Mouse (Mus musculus): ENCODE measurements at regions not wholly inside any gene's neighbourhood (a gene's known extent, or its start where the extent isn't known, plus 50 kb on each side); places are given as distances from the start of the nearest gene placed in this dataset.

GRCm38 (mm10) chr14:25083847-25084246, 375.1 kb upstream of the Zmiz1 start:
- H3K4me1 ChIP-seq (replicated peaks; ENCODE audit: control insufficient read depth, insufficient read depth, low read length) = 0 out of 2 replicates have a peak, but pooled peaks cover under 1% of the 10 kb centered on the region
- H3K36me3 ChIP-seq (ENCODE audit: control insufficient read depth, insufficient read depth, low read length) = no peaks in the 10 kb centered on the region
- no peak overlapping the region for H3K27ac ChIP-seq (ENCODE audit: low read length)
- H3K27me3 ChIP-seq (ENCODE audit: control insufficient read depth, insufficient read depth, low read depth, low read length) = no peaks in the 10 kb centered on the region; the same call in 1 of the 2 replicates
- no peaks in the 10 kb centered on the region for H3K9me3 ChIP-seq (ENCODE audit: control insufficient read depth, low read length)
- no peak overlapping the region for H3K9ac ChIP-seq (ENCODE audit: low read length)
- no peak overlapping the region for H3K4me3 ChIP-seq (ENCODE audit: low read length)
- H3K4me2 ChIP-seq (ENCODE audit: low read depth, low read length) = no peak overlapping the region
- ATAC-seq (ENCODE audit: low read depth) = no peak
- 71% methylated on average over 4 of the region's 4 CpGs for WGBS

- Histone ChIP-seq H3K4me2 (ENCODE audit: low read depth, low read length) (no peak overlapping the region), H3K9ac (ENCODE audit: low read length) (no peak overlapping the region), H3K36me3 (ENCODE audit: control insufficient read depth, insufficient read depth, low read length) (no peaks in the 10 kb centered on the region), H3K27me3 (ENCODE audit: control insufficient read depth, insufficient read depth, low read depth, low read length) (no peaks in the 10 kb centered on the region), H3K4me3 (ENCODE audit: low read length) (no peak overlapping the region), H3K9me3 (ENCODE audit: control insufficient read depth, low read length) (0 out of 2 replicates have a peak, but pooled peaks cover 2% of the 10 kb centered on the region), H3K4me1 (replicated peaks; ENCODE audit: control insufficient read depth, insufficient read depth, low read length) (no peaks in the 10 kb centered on the region), H3K27ac (ENCODE audit: low read length) (no peak overlapping the region)
- ATAC-seq (ENCODE audit: low read depth) = no peak
- 63% methylated on average over 3 of the region's 3 CpGs for WGBS
Observed at GRCm38 (mm10) chr14:25096786-25097185, 362.2 kb upstream of the Zmiz1 start.

- 71% methylated on average over 10 of the region's 10 CpGs for WGBS
- no peak overlapping the region for H3K27ac ChIP-seq (ENCODE audit: low read length)
- H3K4me3 ChIP-seq (ENCODE audit: low read length) = no peak overlapping the region
- ATAC-seq (ENCODE audit: low read depth) = no peak
- no peaks in the 10 kb centered on the region for H3K27me3 ChIP-seq (ENCODE audit: control insufficient read depth, insufficient read depth, low read depth, low read length)
- no peaks in the 10 kb centered on the region for H3K9me3 ChIP-seq (ENCODE audit: control insufficient read depth, low read length)
- H3K4me2 ChIP-seq (ENCODE audit: low read depth, low read length) = no peak overlapping the region
- H3K9ac ChIP-seq (ENCODE audit: low read length) = no peak overlapping the region
- peaks cover 12% of the 10 kb centered on the region; the same call in 1 of the 2 replicates for H3K4me1 ChIP-seq (replicated peaks; ENCODE audit: control insufficient read depth, insufficient read depth, low read length)
- H3K36me3 ChIP-seq (ENCODE audit: control insufficient read depth, insufficient read depth, low read length) = no peaks in the 10 kb centered on the region
Observed at GRCm38 (mm10) chr14:25105391-25105790, 353.6 kb upstream of the Zmiz1 start.

- no peaks in the 10 kb centered on the region for H3K27me3 ChIP-seq (ENCODE audit: control insufficient read depth, insufficient read depth, low read depth, low read length)
- H3K4me2 ChIP-seq (ENCODE audit: low read depth, low read length) = no peak overlapping the region
- no peaks in the 10 kb centered on the region for H3K9me3 ChIP-seq (ENCODE audit: control insufficient read depth, low read length)
- no peak overlapping the region for H3K9ac ChIP-seq (ENCODE audit: low read length)
- no peaks in the 10 kb centered on the region for H3K36me3 ChIP-seq (ENCODE audit: control insufficient read depth, insufficient read depth, low read length)
- ATAC-seq (ENCODE audit: low read depth) = no peak
- H3K4me3 ChIP-seq (ENCODE audit: low read length) = no peak overlapping the region
- H3K4me1 ChIP-seq (replicated peaks; ENCODE audit: control insufficient read depth, insufficient read depth, low read length) = peaks cover 12% of the 10 kb centered on the region; the same call in 1 of the 2 replicates
- H3K27ac ChIP-seq (ENCODE audit: low read length) = no peak overlapping the region
- WGBS = 92% methylated on average over 2 of the region's 2 CpGs
Observed at GRCm38 (mm10) chr14:25106451-25106850, 352.5 kb upstream of the Zmiz1 start.

GRCm38 (mm10) chr14:25108101-25108652, 350.8 kb upstream of the Zmiz1 start:
- H3K4me3 ChIP-seq (ENCODE audit: low read length) = peak overlapping the region; percentile 8; the same call in 1 of the 2 replicates
- no peaks in the 10 kb centered on the region for H3K9me3 ChIP-seq (ENCODE audit: control insufficient read depth, low read length)
- peak overlapping the region; percentile 34; the same call in 1 of the 2 replicates for H3K9ac ChIP-seq (ENCODE audit: low read length)
- 16% methylated on average over 17 of the region's 17 CpGs for WGBS
- H3K27me3 ChIP-seq (ENCODE audit: control insufficient read depth, insufficient read depth, low read depth, low read length) = no peaks in the 10 kb centered on the region
- ATAC-seq (ENCODE audit: low read depth) = peak; percentile 53; the same call in 1 of the 2 replicates
- no peak overlapping the region for H3K27ac ChIP-seq (ENCODE audit: low read length)
- H3K4me2 ChIP-seq (ENCODE audit: low read depth, low read length) = peak overlapping the region; percentile 47
- H3K4me1 ChIP-seq (replicated peaks; ENCODE audit: control insufficient read depth, insufficient read depth, low read length) = peaks cover 12% of the 10 kb centered on the region; the same call in 1 of the 2 replicates
- H3K36me3 ChIP-seq (ENCODE audit: control insufficient read depth, insufficient read depth, low read length) = no peaks in the 10 kb centered on the region

GRCm38 (mm10) chr14:25108701-25109290, 350.2 kb upstream of the Zmiz1 start:
- H3K9ac ChIP-seq (ENCODE audit: low read length) = peak overlapping the region; percentile 34; the same call in 1 of the 2 replicates
- H3K27me3 ChIP-seq (ENCODE audit: control insufficient read depth, insufficient read depth, low read depth, low read length) = no peaks in the 10 kb centered on the region
- peak overlapping the region; percentile 47 for H3K4me2 ChIP-seq (ENCODE audit: low read depth, low read length)
- peaks cover 12% of the 10 kb centered on the region; the same call in 1 of the 2 replicates for H3K4me1 ChIP-seq (replicated peaks; ENCODE audit: control insufficient read depth, insufficient read depth, low read length)
- 5% methylated on average over 8 of the region's 8 CpGs for WGBS
- no peaks in the 10 kb centered on the region for H3K36me3 ChIP-seq (ENCODE audit: control insufficient read depth, insufficient read depth, low read length)
- ATAC-seq (ENCODE audit: low read depth) = peak; percentile 81
- no peak overlapping the region for H3K27ac ChIP-seq (ENCODE audit: low read length)
- H3K4me3 ChIP-seq (ENCODE audit: low read length) = no peak overlapping the region
- H3K9me3 ChIP-seq (ENCODE audit: control insufficient read depth, low read length) = no peaks in the 10 kb centered on the region

- Histone ChIP-seq H3K27ac (ENCODE audit: low read length) (no peak overlapping the region), H3K27me3 (ENCODE audit: control insufficient read depth, insufficient read depth, low read depth, low read length) (no peaks in the 10 kb centered on the region), H3K4me2 (ENCODE audit: low read depth, low read length) (no peak overlapping the region), H3K9me3 (ENCODE audit: control insufficient read depth, low read length) (no peaks in the 10 kb centered on the region), H3K36me3 (ENCODE audit: control insufficient read depth, insufficient read depth, low read length) (no peaks in the 10 kb centered on the region), H3K4me1 (replicated peaks; ENCODE audit: control insufficient read depth, insufficient read depth, low read length) (peaks cover 12% of the 10 kb centered on the region; the same call in 1 of the 2 replicates), H3K9ac (ENCODE audit: low read length) (no peak overlapping the region), H3K4me3 (ENCODE audit: low read length) (no peak overlapping the region)
- no peak for ATAC-seq (ENCODE audit: low read depth)
- 36% methylated on average over 1 of the region's 1 CpGs for WGBS
Observed at GRCm38 (mm10) chr14:25109691-25110090, 349.3 kb upstream of the Zmiz1 start.

GRCm38 (mm10) chr14:25112832-25113231, 346.2 kb upstream of the Zmiz1 start:
- Histone ChIP-seq H3K9me3 (ENCODE audit: control insufficient read depth, low read length) (no peaks in the 10 kb centered on the region), H3K27me3 (ENCODE audit: control insufficient read depth, insufficient read depth, low read depth, low read length) (no peaks in the 10 kb centered on the region), H3K9ac (ENCODE audit: low read length) (no peak overlapping the region), H3K27ac (ENCODE audit: low read length) (no peak overlapping the region), H3K4me1 (replicated peaks; ENCODE audit: control insufficient read depth, insufficient read depth, low read length) (peaks cover 12% of the 10 kb centered on the region; the same call in 1 of the 2 replicates), H3K4me3 (ENCODE audit: low read length) (no peak overlapping the region), H3K4me2 (ENCODE audit: low read depth, low read length) (no peak overlapping the region), H3K36me3 (ENCODE audit: control insufficient read depth, insufficient read depth, low read length) (no peaks in the 10 kb centered on the region)
- no peak for ATAC-seq (ENCODE audit: low read depth)
- 74% methylated on average over 10 of the region's 10 CpGs for WGBS

- ATAC-seq (ENCODE audit: low read depth) = no peak
- no peak overlapping the region for H3K4me3 ChIP-seq (ENCODE audit: low read length)
- H3K27me3 ChIP-seq (ENCODE audit: control insufficient read depth, insufficient read depth, low read depth, low read length) = no peaks in the 10 kb centered on the region
- no peaks in the 10 kb centered on the region for H3K36me3 ChIP-seq (ENCODE audit: control insufficient read depth, insufficient read depth, low read length)
- H3K4me2 ChIP-seq (ENCODE audit: low read depth, low read length) = no peak overlapping the region
- H3K27ac ChIP-seq (ENCODE audit: low read length) = no peak overlapping the region
- no peak overlapping the region for H3K9ac ChIP-seq (ENCODE audit: low read length)
- no peaks in the 10 kb centered on the region for H3K9me3 ChIP-seq (ENCODE audit: control insufficient read depth, low read length)
- H3K4me1 ChIP-seq (replicated peaks; ENCODE audit: control insufficient read depth, insufficient read depth, low read length) = peaks cover 10% of the 10 kb centered on the region; the same call in 1 of the 2 replicates
- WGBS = 67% methylated on average over 2 of the region's 2 CpGs
Observed at GRCm38 (mm10) chr14:25113326-25113725, 345.7 kb upstream of the Zmiz1 start.
